Mouse (Mus musculus): ENCODE data around the gene Sept7. TPM values are rescaled to one million over a fixed set of nuclear protein-coding genes. Genes with fewer than 3 reads are reported as not detected.

Gene Sept7
- polyA plus RNA-seq, 1 experiment from 2014 or later = 262 TPM

GRCm38 (mm10) chr9:25337436-25338198 is 85.4 kb downstream of the Sept7 start:
- Histone ChIP-seq H3K27ac (no peak overlapping the region), H3K36me3 (no peaks in the 10 kb centered on the region), H3K9ac (no peak overlapping the region), H3K4me2 (replicated peaks) (no peak overlapping the region), H3K4me3 (replicated peaks) (no peak overlapping the region), H3K27me3 (replicated peaks) (no peaks in the 10 kb centered on the region), H3K9me3 (no peaks in the 10 kb centered on the region), H3K4me1 (replicated peaks) (no peaks in the 10 kb centered on the region)
- no peak for ATAC-seq
- WGBS = 75% methylated on average over 2 of the region's 2 CpGs

DNA sequence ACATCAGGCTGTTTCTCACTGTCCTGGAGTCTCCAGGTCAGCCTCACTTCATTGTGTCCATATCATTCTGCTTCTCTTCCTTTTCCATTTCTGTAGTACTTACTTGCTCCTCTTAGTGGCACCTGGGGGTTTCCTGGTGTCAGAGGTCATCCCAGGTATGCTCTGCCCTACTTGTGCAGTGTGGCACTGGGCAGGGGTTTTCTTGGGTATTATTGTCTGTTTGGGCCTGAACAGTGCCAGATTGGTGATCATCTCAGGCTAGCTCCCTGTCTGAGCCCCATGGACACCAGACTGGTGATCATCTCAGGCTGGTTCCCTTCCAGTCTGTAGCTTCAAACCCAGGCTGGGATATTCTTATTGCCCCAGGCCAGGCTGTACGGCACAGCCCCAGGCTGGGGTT is 88.2 kb downstream of the Sept7 start:
- H3K27ac ChIP-seq = no peak overlapping the region
- no peak for ATAC-seq
- no peaks in the 10 kb centered on the region for H3K4me1 ChIP-seq (replicated peaks)
- 76% methylated on average over 1 of the region's 1 CpGs for WGBS
- H3K9me3 ChIP-seq = no peaks in the 10 kb centered on the region
- H3K4me2 ChIP-seq (replicated peaks) = no peak overlapping the region
- H3K4me3 ChIP-seq (replicated peaks) = no peak overlapping the region
- H3K9ac ChIP-seq = no peak overlapping the region
- H3K36me3 ChIP-seq = no peaks in the 10 kb centered on the region
- no peaks in the 10 kb centered on the region for H3K27me3 ChIP-seq (replicated peaks)

DNA sequence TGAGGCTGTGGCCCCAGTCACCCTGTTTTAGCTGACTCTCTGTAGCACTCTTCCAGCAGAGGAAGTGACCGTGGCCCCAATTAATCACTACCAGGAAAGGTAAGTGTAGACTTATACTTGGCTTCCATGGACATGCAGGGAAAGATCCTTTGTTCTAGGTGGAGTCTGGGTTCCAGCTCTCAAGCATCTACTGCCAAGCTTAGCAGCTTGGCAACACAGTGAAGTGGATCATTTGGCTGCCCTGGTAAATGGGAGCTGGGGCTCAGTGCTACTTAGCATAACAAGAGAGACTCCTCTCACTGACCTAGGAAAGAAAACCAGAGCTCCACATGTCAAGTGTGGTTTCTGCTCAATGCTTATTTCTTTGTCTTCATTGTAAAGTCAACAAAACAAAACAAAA is 101.5 kb downstream of the Sept7 start:
- Histone ChIP-seq H3K9me3 (no peaks in the 10 kb centered on the region), H3K4me3 (replicated peaks) (no peak overlapping the region), H3K27ac (no peak overlapping the region), H3K27me3 (replicated peaks) (no peaks in the 10 kb centered on the region), H3K4me1 (replicated peaks) (no peaks in the 10 kb centered on the region), H3K36me3 (no peaks in the 10 kb centered on the region), H3K9ac (no peak overlapping the region), H3K4me2 (replicated peaks) (no peak overlapping the region)
- no peak for ATAC-seq
- WGBS = 86% methylated on average over 1 of the region's 1 CpGs

DNA sequence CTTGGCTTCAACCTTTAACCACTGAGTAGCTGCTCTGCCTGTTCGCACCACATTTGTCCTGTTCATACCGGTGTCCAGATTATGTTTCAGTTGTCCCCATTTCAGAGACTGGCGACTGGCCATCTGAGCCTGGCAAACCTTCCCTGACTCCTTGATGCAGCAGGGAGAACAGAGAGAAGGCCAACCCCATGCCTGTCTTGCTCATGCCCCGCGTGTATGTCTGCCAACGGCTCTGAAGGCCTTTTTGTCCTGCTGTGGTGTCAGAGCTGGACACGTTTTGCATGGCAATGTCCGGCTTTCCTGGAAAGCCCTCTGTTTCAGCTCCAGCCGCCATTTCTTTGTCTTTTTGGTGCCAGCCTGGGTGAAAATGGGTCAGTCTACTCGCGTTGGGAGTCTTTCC is 103.6 kb downstream of the Sept7 start:
- no peaks in the 10 kb centered on the region for H3K36me3 ChIP-seq
- H3K4me1 ChIP-seq (replicated peaks) = no peaks in the 10 kb centered on the region
- H3K9ac ChIP-seq = no peak overlapping the region
- H3K27ac ChIP-seq = no peak overlapping the region
- ATAC-seq = no peak
- H3K4me2 ChIP-seq (replicated peaks) = no peak overlapping the region
- no peak overlapping the region for H3K4me3 ChIP-seq (replicated peaks)
- no peaks in the 10 kb centered on the region for H3K27me3 ChIP-seq (replicated peaks)
- 90% methylated on average over 11 of the region's 11 CpGs for WGBS
- H3K9me3 ChIP-seq = no peaks in the 10 kb centered on the region

GRCm38 (mm10) chr9:25357589-25357988 is 105.3 kb downstream of the Sept7 start:
- Histone ChIP-seq H3K9me3 (no peaks in the 10 kb centered on the region), H3K27ac (no peak overlapping the region), H3K4me1 (replicated peaks) (no peaks in the 10 kb centered on the region), H3K4me2 (replicated peaks) (no peak overlapping the region), H3K27me3 (replicated peaks) (no peaks in the 10 kb centered on the region), H3K4me3 (replicated peaks) (no peak overlapping the region), H3K36me3 (no peaks in the 10 kb centered on the region), H3K9ac (no peak overlapping the region)
- no peak for ATAC-seq
- WGBS = 95% methylated on average over 12 of the region's 12 CpGs

GRCm38 (mm10) chr9:25358018-25358417 is 105.8 kb downstream of the Sept7 start:
- H3K4me3 ChIP-seq (replicated peaks) = no peak overlapping the region
- H3K36me3 ChIP-seq = no peaks in the 10 kb centered on the region
- H3K4me2 ChIP-seq (replicated peaks) = no peak overlapping the region
- no peaks in the 10 kb centered on the region for H3K9me3 ChIP-seq
- WGBS = 80% methylated on average over 5 of the region's 5 CpGs
- ATAC-seq = no peak
- no peak overlapping the region for H3K27ac ChIP-seq
- no peaks in the 10 kb centered on the region for H3K27me3 ChIP-seq (replicated peaks)
- no peaks in the 10 kb centered on the region for H3K4me1 ChIP-seq (replicated peaks)
- H3K9ac ChIP-seq = no peak overlapping the region

Other genes starting within 250 kb of the Sept7 start
- not detected in 2 replicates for gene Gm10181, start 163.0 kb upstream of the Sept7 start, polyA plus RNA-seq (2015; fragmentation: Nextera tagmentation; extraction: Ambion mirVana)
- 27.2 TPM in 2 replicates for gene Herpud2, start 100.6 kb upstream of the Sept7 start, polyA plus RNA-seq (2015; fragmentation: Nextera tagmentation; extraction: Ambion mirVana)
- 5.9 and 6.5 TPM in 2 replicates for gene Eepd1, start 229.1 kb downstream of the Sept7 start, polyA plus RNA-seq (2015; fragmentation: Nextera tagmentation; extraction: Ambion mirVana)

Data from intestine, embryonic 15.5 days (tissue).